Mouse (Mus musculus): Measurements from ENCODE around the gene Retreg1. TPM values are rescaled to one million over a fixed set of nuclear protein-coding genes. Genes with fewer than 3 reads are reported as not detected.

Gene Retreg1
- polyA plus RNA-seq, 1 experiment from 2014 or later = 37.8 TPM

DNA sequence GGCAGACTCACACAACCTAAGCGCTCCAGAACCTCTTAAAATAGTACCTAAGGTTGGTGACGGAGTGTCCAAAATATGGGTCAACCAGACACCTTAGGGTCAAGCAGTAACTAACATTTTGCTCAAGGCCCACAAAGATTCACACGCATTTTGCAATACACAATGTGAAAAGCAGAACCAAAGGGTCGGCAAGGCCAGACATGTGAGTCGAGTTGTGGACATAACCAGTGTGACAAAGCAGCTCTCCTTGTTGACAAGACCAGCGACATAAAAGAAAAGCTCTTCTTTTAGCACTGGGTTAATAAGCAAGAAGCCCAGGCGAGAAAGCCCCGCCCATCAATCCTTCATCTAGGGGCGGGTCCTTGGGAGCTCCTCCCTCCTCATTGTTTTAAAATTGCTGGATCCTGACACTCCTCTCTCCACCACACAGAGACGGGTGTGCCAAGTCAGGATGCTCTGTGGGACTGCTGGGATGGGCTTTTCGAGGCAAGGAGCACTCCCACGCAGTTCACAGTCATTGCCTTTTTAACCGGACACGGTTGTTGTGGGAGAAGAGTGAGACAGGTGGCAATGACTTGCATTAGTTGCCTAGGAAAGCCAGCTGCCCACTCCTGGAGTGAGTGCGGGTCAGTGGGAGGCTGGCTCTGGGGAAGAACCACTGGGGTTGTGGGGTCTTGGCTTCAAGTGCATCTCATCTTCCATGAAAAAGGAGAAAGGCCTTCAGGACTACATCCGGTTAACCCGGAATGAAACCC, 7.9 kb upstream of the Retreg1 start:
- Histone ChIP-seq H3K27me3 (replicated peaks; ENCODE audit: control insufficient read depth, insufficient read depth, low read length) (no peaks in the 10 kb centered on the region), H3K4me3 (ENCODE audit: low read depth, low read length) (no peak overlapping the region), H3K4me1 (replicated peaks; ENCODE audit: control insufficient read depth, insufficient read depth, low read length) (no peaks in the 10 kb centered on the region), H3K36me3 (ENCODE audit: control insufficient read depth, insufficient read depth) (no peaks in the 10 kb centered on the region), H3K27ac (ENCODE audit: low read depth, low read length) (no peak overlapping the region), H3K9me3 (ENCODE audit: control insufficient read depth) (no peaks in the 10 kb centered on the region), H3K4me2 (replicated peaks; ENCODE audit: low read depth) (no peak overlapping the region), H3K9ac (ENCODE audit: low read depth, low read length) (no peak overlapping the region)
- ATAC-seq = no peak
- TF ChIP-seq CTCF (IDR thresholded peaks at IDR 0.05; ENCODE audit: low read depth) = no peak
- WGBS = 83% methylated on average over 17 of the region's 17 CpGs

- H3K4me2 ChIP-seq (replicated peaks; ENCODE audit: low read depth) = peak overlapping the region; percentile 95
- peak overlapping the region; percentile 63 for H3K4me3 ChIP-seq (ENCODE audit: low read depth, low read length)
- H3K9me3 ChIP-seq (ENCODE audit: control insufficient read depth) = no peaks in the 10 kb centered on the region
- WGBS = 12% methylated on average over 16 of the region's 16 CpGs
- peak; percentile 16; the same call in 1 of the 2 replicates for ATAC-seq
- 0 out of 2 replicates have a peak overlapping the region, but pooled peaks have one; percentile 54 for H3K9ac ChIP-seq (ENCODE audit: low read depth, low read length)
- H3K4me1 ChIP-seq (replicated peaks; ENCODE audit: control insufficient read depth, insufficient read depth, low read length) = no peaks in the 10 kb centered on the region
- no peak overlapping the region for H3K27ac ChIP-seq (ENCODE audit: low read depth, low read length)
- no peaks in the 10 kb centered on the region for H3K36me3 ChIP-seq (ENCODE audit: control insufficient read depth, insufficient read depth)
- no peak for TF ChIP-seq CTCF (IDR thresholded peaks at IDR 0.05; ENCODE audit: low read depth)
- no peaks in the 10 kb centered on the region for H3K27me3 ChIP-seq (replicated peaks; ENCODE audit: control insufficient read depth, insufficient read depth, low read length)
Observed at GRCm38 (mm10) chr15:25842462-25843085, 406 bp upstream of the Retreg1 start.

- ATAC-seq = no peak
- Histone ChIP-seq H3K36me3 (ENCODE audit: control insufficient read depth, insufficient read depth) (no peaks in the 10 kb centered on the region), H3K4me3 (ENCODE audit: low read depth, low read length) (no peak overlapping the region; the same call in 1 of the 2 replicates), H3K4me2 (replicated peaks; ENCODE audit: low read depth) (peak overlapping the region; percentile 95), H3K9me3 (ENCODE audit: control insufficient read depth) (no peaks in the 10 kb centered on the region), H3K27me3 (replicated peaks; ENCODE audit: control insufficient read depth, insufficient read depth, low read length) (no peaks in the 10 kb centered on the region), H3K9ac (ENCODE audit: low read depth, low read length) (no peak overlapping the region), H3K4me1 (replicated peaks; ENCODE audit: control insufficient read depth, insufficient read depth, low read length) (no peaks in the 10 kb centered on the region), H3K27ac (ENCODE audit: low read depth, low read length) (no peak overlapping the region)
- TF ChIP-seq CTCF (IDR thresholded peaks at IDR 0.05; ENCODE audit: low read depth) = no peak
- WGBS = 26% methylated on average over 11 of the region's 11 CpGs
Observed at GRCm38 (mm10) chr15:25844013-25844570, 1.1 kb downstream of the Retreg1 start.

GRCm38 (mm10) chr15:25844771-25845170, 1.8 kb downstream of the Retreg1 start:
- no peak overlapping the region for H3K4me3 ChIP-seq (ENCODE audit: low read depth, low read length)
- H3K4me2 ChIP-seq (replicated peaks; ENCODE audit: low read depth) = no peak overlapping the region
- no peaks in the 10 kb centered on the region for H3K36me3 ChIP-seq (ENCODE audit: control insufficient read depth, insufficient read depth)
- no peak for ATAC-seq
- no peaks in the 10 kb centered on the region for H3K27me3 ChIP-seq (replicated peaks; ENCODE audit: control insufficient read depth, insufficient read depth, low read length)
- H3K4me1 ChIP-seq (replicated peaks; ENCODE audit: control insufficient read depth, insufficient read depth, low read length) = no peaks in the 10 kb centered on the region
- TF ChIP-seq CTCF (IDR thresholded peaks at IDR 0.05; ENCODE audit: low read depth) = no peak
- no peaks in the 10 kb centered on the region for H3K9me3 ChIP-seq (ENCODE audit: control insufficient read depth)
- 66% methylated on average over 4 of the region's 4 CpGs for WGBS
- no peak overlapping the region for H3K27ac ChIP-seq (ENCODE audit: low read depth, low read length)
- H3K9ac ChIP-seq (ENCODE audit: low read depth, low read length) = no peak overlapping the region

DNA sequence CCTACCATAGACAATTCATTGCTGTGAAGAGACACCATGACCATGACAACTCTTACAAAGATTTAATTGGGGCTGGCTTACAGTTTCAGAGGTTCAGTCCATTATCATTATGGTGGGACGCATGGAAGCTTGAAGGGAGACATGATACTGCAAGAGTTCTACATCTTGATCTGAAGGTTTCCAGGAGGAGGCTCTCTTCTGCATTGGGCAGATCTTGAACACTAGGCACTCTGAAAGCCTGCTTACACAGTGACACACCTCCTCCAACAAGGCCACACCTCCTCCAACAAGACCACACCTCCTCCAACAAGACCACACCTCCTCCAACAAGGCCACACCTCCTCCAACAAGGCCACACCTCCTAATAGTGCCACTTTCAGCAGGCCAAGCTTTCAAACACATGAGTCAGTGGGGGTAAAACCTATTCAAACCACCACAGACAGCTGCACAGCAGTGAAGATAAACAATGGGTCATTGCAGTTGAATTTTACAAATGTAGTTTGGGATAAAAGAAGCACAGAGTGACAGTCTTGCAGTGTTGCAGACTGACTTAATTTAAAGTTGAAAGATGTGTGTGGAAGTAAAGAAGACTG, 4.7 kb downstream of the Retreg1 start:
- no peak overlapping the region for H3K4me2 ChIP-seq (replicated peaks; ENCODE audit: low read depth)
- H3K4me1 ChIP-seq (replicated peaks; ENCODE audit: control insufficient read depth, insufficient read depth, low read length) = no peaks in the 10 kb centered on the region
- no peak for ATAC-seq
- TF ChIP-seq CTCF (IDR thresholded peaks at IDR 0.05; ENCODE audit: low read depth) = no peak
- no peaks in the 10 kb centered on the region for H3K36me3 ChIP-seq (ENCODE audit: control insufficient read depth, insufficient read depth)
- 86% methylated on average over 1 of the region's 1 CpGs for WGBS
- no peaks in the 10 kb centered on the region for H3K9me3 ChIP-seq (ENCODE audit: control insufficient read depth)
- no peak overlapping the region for H3K27ac ChIP-seq (ENCODE audit: low read depth, low read length)
- no peak overlapping the region for H3K4me3 ChIP-seq (ENCODE audit: low read depth, low read length)
- no peak overlapping the region for H3K9ac ChIP-seq (ENCODE audit: low read depth, low read length)
- H3K27me3 ChIP-seq (replicated peaks; ENCODE audit: control insufficient read depth, insufficient read depth, low read length) = no peaks in the 10 kb centered on the region

GRCm38 (mm10) chr15:25850552-25850951, 7.6 kb downstream of the Retreg1 start:
- no peak for TF ChIP-seq CTCF (IDR thresholded peaks at IDR 0.05; ENCODE audit: low read depth)
- Histone ChIP-seq H3K27me3 (replicated peaks; ENCODE audit: control insufficient read depth, insufficient read depth, low read length) (no peaks in the 10 kb centered on the region), H3K4me3 (ENCODE audit: low read depth, low read length) (no peak overlapping the region), H3K9ac (ENCODE audit: low read depth, low read length) (no peak overlapping the region), H3K4me2 (replicated peaks; ENCODE audit: low read depth) (no peak overlapping the region), H3K9me3 (ENCODE audit: control insufficient read depth) (no peaks in the 10 kb centered on the region), H3K27ac (ENCODE audit: low read depth, low read length) (no peak overlapping the region), H3K4me1 (replicated peaks; ENCODE audit: control insufficient read depth, insufficient read depth, low read length) (no peaks in the 10 kb centered on the region), H3K36me3 (ENCODE audit: control insufficient read depth, insufficient read depth) (no peaks in the 10 kb centered on the region)
- 55% methylated on average over 11 of the region's 11 CpGs for WGBS
- ATAC-seq = no peak
